Mouse (Mus musculus) brain, embryonic 18.5 days (tissue): ENCODE measurements at regions not wholly inside any gene's neighbourhood (a gene's known extent, or its start where the extent isn't known, plus 50 kb on each side); places are given as distances from the start of the nearest gene placed in this dataset.

Source experiments
- DNase-seq: peaks from one replicate; pipeline ENCODE4 v3.0.0-alpha.2; 2012; ENCODE audit warnings: low read depth, low spot score

GRCm38 (mm10) chr13:92973791-92974190 is 129.2 kb downstream of the Mtx3 start:
- no peak for DNase-seq

- no peak for DNase-seq
These were observed 142.4 kb downstream of the Mtx3 start for GRCm38 (mm10) chr13:92986719-92987553.

- DNase-seq, result no peak
These were observed 143.1 kb downstream of the Mtx3 start for GRCm38 (mm10) chr13:92987691-92988090.

- DNase-seq, result no peak
These were observed 144.0 kb downstream of the Mtx3 start for GRCm38 (mm10) chr13:92988600-92988999.

GRCm38 (mm10) chr13:92990316-92991206 is 146.0 kb downstream of the Mtx3 start:
- DNase-seq, result no peak
